Mouse (Mus musculus) hindbrain, postnatal 0 days (tissue): ENCODE measurements at regions not wholly inside any gene's neighbourhood (a gene's known extent, or its start where the extent isn't known, plus 50 kb on each side); places are given as distances from the start of the nearest gene placed in this dataset.

Experiments used
- ATAC-seq: fragments of 200-750 bp; cut with Nextera tagmentation; 2 replicates; pipeline ENCODE4 v1.8.0; 2017; ENCODE audit warnings: mild to moderate bottlenecking, moderate TSS enrichment, moderate library complexity
- DNase-seq: peaks from one replicate; pipeline ENCODE4 v3.0.0-alpha.2; 2015; ENCODE audit warnings: low spot score
- H3K27ac ChIP-seq: fragments of 300-500 bp; sonication (generic); 2 replicates; pipeline ENCODE4 v1.5.1; 2014; ENCODE audit warnings: mild to moderate bottlenecking
- H3K27me3 ChIP-seq: fragments of 300-500 bp; sonication (generic); 2 replicates; pipeline ENCODE4 v1.6.1; 2014; ENCODE audit warnings: low read length, mixed read lengths; ENCODE audit not compliant: insufficient read depth
- H3K36me3 ChIP-seq: fragments of 300-500 bp; sonication (generic); 2 replicates; pipeline ENCODE4 v1.6.1; 2014; ENCODE audit warnings: low read length, mixed read lengths; ENCODE audit not compliant: insufficient read depth
- H3K4me1 ChIP-seq: fragments of 300-500 bp; sonication (generic); 2 replicates; pipeline ENCODE4 v1.6.1; 2014; ENCODE audit warnings: antibody characterized with exemption, low read length, mixed read lengths; ENCODE audit not compliant: insufficient read depth
- H3K4me2 ChIP-seq: fragments of 300-500 bp; sonication (generic); 2 replicates; pipeline ENCODE4 v1.6.1; 2014; ENCODE audit warnings: low read depth, mild to moderate bottlenecking, low read length, moderate library complexity, mixed read lengths
- H3K4me3 ChIP-seq: fragments of 300-500 bp; sonication (generic); 2 replicates; pipeline ENCODE4 v1.5.1; 2014; ENCODE audit warnings: low read length
- H3K9ac ChIP-seq: fragments of 300-500 bp; sonication (generic); replicated peaks from 2 replicates; pipeline ENCODE4 v1.6.1; 2014; ENCODE audit warnings: mild to moderate bottlenecking, low read length, moderate library complexity, mixed read lengths
- H3K9me3 ChIP-seq: fragments of 300-500 bp; sonication (generic); 2 replicates; pipeline ENCODE4 v1.6.1; 2016; ENCODE audit warnings: low read length, mixed read lengths
- CTCF ChIP-seq: IDR thresholded peaks from 2 replicates; pipeline ENCODE4 v1.5.1; 2016; ENCODE audit warnings: antibody characterized with exemption, control low read depth, low read depth
- WGBS: fragments of 180-500 bp; shearing (Covaris S2); extraction: QIAGEN DNeasy Blood & Tissue Kit; methylation state at CpG from one replicate; pipeline ENCODE4 v1.1.7; 2014; 5-methylcytosine and 5-hydroxymethylcytosine counted together

- H3K4me1 ChIP-seq, result no peaks in the 10 kb centered on the region
- DNase-seq, result no peak
- H3K27me3 ChIP-seq, result no peaks in the 10 kb centered on the region
- H3K36me3 ChIP-seq, result no peaks in the 10 kb centered on the region
- no peak for ATAC-seq
- TF ChIP-seq CTCF, result no peak
- H3K27ac ChIP-seq, result no peak overlapping the region
- 89% methylated on average over 2 of the region's 2 CpGs for WGBS
- no peak overlapping the region for H3K4me2 ChIP-seq
- no peak overlapping the region for H3K4me3 ChIP-seq
- H3K9me3 ChIP-seq, result no peaks in the 10 kb centered on the region
- no peak overlapping the region for H3K9ac ChIP-seq
Measured at GRCm38 (mm10) chr7:66521522-66521921, 94.2 kb upstream of the Aldh1a3 start.

GRCm38 (mm10) chr7:66516143-66516542, 88.8 kb upstream of the Aldh1a3 start:
- Histone ChIP-seq H3K36me3 (no peaks in the 10 kb centered on the region), H3K27me3 (no peaks in the 10 kb centered on the region), H3K4me3 (no peak overlapping the region), H3K4me1 (no peaks in the 10 kb centered on the region), H3K9ac (no peak overlapping the region), H3K4me2 (no peak overlapping the region), H3K27ac (no peak overlapping the region), H3K9me3 (0 out of 2 replicates have a peak, but pooled peaks cover 3% of the 10 kb centered on the region)
- WGBS, result 52% methylated on average over 4 of the region's 4 CpGs
- DNase-seq (no peak), ATAC-seq (no peak)
- no peak for TF ChIP-seq CTCF

- Histone ChIP-seq H3K9me3 (0 out of 2 replicates have a peak, but pooled peaks cover 3% of the 10 kb centered on the region), H3K4me3 (no peak overlapping the region), H3K9ac (no peak overlapping the region), H3K27me3 (no peaks in the 10 kb centered on the region), H3K4me1 (no peaks in the 10 kb centered on the region), H3K27ac (no peak overlapping the region), H3K36me3 (no peaks in the 10 kb centered on the region), H3K4me2 (no peak overlapping the region)
- ATAC-seq (no peak), DNase-seq (no peak)
- TF ChIP-seq CTCF, result no peak
- 71% methylated on average over 3 of the region's 3 CpGs for WGBS
Measured at GRCm38 (mm10) chr7:66513411-66513810, 86.1 kb upstream of the Aldh1a3 start.

GRCm38 (mm10) chr7:66505734-66506133, 78.4 kb upstream of the Aldh1a3 start:
- no peak for DNase-seq
- no peaks in the 10 kb centered on the region for H3K36me3 ChIP-seq
- H3K4me1 ChIP-seq, result no peaks in the 10 kb centered on the region
- H3K27ac ChIP-seq, result no peak overlapping the region
- no peak overlapping the region for H3K4me2 ChIP-seq
- H3K4me3 ChIP-seq, result no peak overlapping the region
- H3K9me3 ChIP-seq, result no peaks in the 10 kb centered on the region
- no peak overlapping the region for H3K9ac ChIP-seq
- ATAC-seq, result no peak
- WGBS, result 75% methylated on average over 2 of the region's 2 CpGs
- no peak for TF ChIP-seq CTCF
- no peaks in the 10 kb centered on the region for H3K27me3 ChIP-seq

- WGBS, result 93% methylated on average over 4 of the region's 4 CpGs
- no peak for ATAC-seq
- Histone ChIP-seq H3K4me3 (no peak overlapping the region), H3K4me2 (no peak overlapping the region), H3K27ac (no peak overlapping the region), H3K36me3 (no peaks in the 10 kb centered on the region), H3K9ac (no peak overlapping the region), H3K9me3 (no peaks in the 10 kb centered on the region), H3K27me3 (no peaks in the 10 kb centered on the region), H3K4me1 (no peaks in the 10 kb centered on the region)
- DNase-seq, result no peak
- TF ChIP-seq CTCF, result no peak
Measured at GRCm38 (mm10) chr7:66504519-66504918, 77.2 kb upstream of the Aldh1a3 start.

- no peak overlapping the region for H3K4me2 ChIP-seq
- H3K9ac ChIP-seq, result no peak overlapping the region
- DNase-seq (no peak), ATAC-seq (no peak)
- no peaks in the 10 kb centered on the region for H3K36me3 ChIP-seq
- no peaks in the 10 kb centered on the region for H3K4me1 ChIP-seq
- H3K27ac ChIP-seq, result no peak overlapping the region
- no peaks in the 10 kb centered on the region for H3K27me3 ChIP-seq
- no peak for TF ChIP-seq CTCF
- no peaks in the 10 kb centered on the region for H3K9me3 ChIP-seq
- H3K4me3 ChIP-seq, result no peak overlapping the region
- 82% methylated on average over 6 of the region's 6 CpGs for WGBS
Measured at GRCm38 (mm10) chr7:66501425-66501824, 74.1 kb upstream of the Aldh1a3 start.

- ATAC-seq (no peak), DNase-seq (no peak)
- Histone ChIP-seq H3K9me3 (no peaks in the 10 kb centered on the region), H3K4me2 (no peak overlapping the region), H3K9ac (no peak overlapping the region), H3K27me3 (no peaks in the 10 kb centered on the region), H3K4me3 (no peak overlapping the region), H3K27ac (no peak overlapping the region), H3K4me1 (no peaks in the 10 kb centered on the region), H3K36me3 (no peaks in the 10 kb centered on the region)
- no peak for TF ChIP-seq CTCF
- 73% methylated on average over 1 of the region's 1 CpGs for WGBS
Measured at GRCm38 (mm10) chr7:66497480-66497879, 70.2 kb upstream of the Aldh1a3 start.
